ENCODE assay signal across 29 mouse cellular contexts in genomic region chr17:43904896-43905295, GRCm38 (mm10).
A peak's percentile ranks its signal among the peaks of the same experiment; 100 is the strongest.
DNase-seq lines count a peak whose midpoint lies in the region; ATAC-seq lines count a peak whose summit lies in the region.
"Had no signal": no experiment of that assay in that cellular context is flagged by ENCODE, and none has a peak within 500 bp of the region (broad histone marks: within the 10 kb centered on the region; RNA-seq: fewer than 3 reads in every experiment).

No protein-coding gene starts in this region.

- H3K27ac ChIP-seq in kidney, embryonic 15.5 days = no peak overlapping the region
- H3K27ac ChIP-seq: embryonic facial prominence, embryonic 10.5 days; embryonic facial prominence, embryonic 15.5 days; forebrain, embryonic 12.5 days; hindbrain, embryonic 14.5 days; limb, embryonic 10.5 days; limb, embryonic 15.5 days; liver, embryonic 13.5 days; neural tube, embryonic 12.5 days had no signal

- peak; percentile 83 for ATAC-seq in frontal cortex, adult (ENCODE audit: low TSS enrichment)
- no peak for ATAC-seq in kidney, embryonic 15.5 days (replicated peaks; ENCODE audit: low FRiP score)
- ATAC-seq: forebrain, postnatal 0 days; inflammation-experienced regulatory T-cells, adult 6 months; midbrain, embryonic 16.5 days had no signal

- H3K36me3 ChIP-seq in kidney, embryonic 15.5 days = no peaks in the 10 kb centered on the region
- H3K36me3 ChIP-seq: embryonic facial prominence, embryonic 10.5 days; embryonic facial prominence, embryonic 15.5 days; forebrain, embryonic 12.5 days; heart, embryonic 12.5 days; limb, embryonic 10.5 days; limb, embryonic 15.5 days; liver, embryonic 13.5 days; neural tube, embryonic 12.5 days had no signal

- H3K9me3 ChIP-seq in kidney, embryonic 15.5 days (replicated peaks) = no peaks in the 10 kb centered on the region
- H3K9me3 ChIP-seq: embryonic facial prominence, embryonic 10.5 days; embryonic facial prominence, embryonic 15.5 days; forebrain, embryonic 12.5 days; heart, embryonic 12.5 days; limb, embryonic 10.5 days; limb, embryonic 15.5 days; liver, embryonic 13.5 days; neural tube, embryonic 12.5 days had no signal

- H3K9ac ChIP-seq in kidney, embryonic 15.5 days = no peak overlapping the region
- H3K9ac ChIP-seq: embryonic facial prominence, embryonic 15.5 days; forebrain, embryonic 12.5 days; forebrain, postnatal 0 days; heart, embryonic 12.5 days; hindbrain, embryonic 14.5 days; limb, embryonic 15.5 days; liver, embryonic 13.5 days; neural tube, embryonic 12.5 days had no signal

- no peaks in the 10 kb centered on the region for H3K27me3 ChIP-seq in kidney, embryonic 15.5 days
- H3K27me3 ChIP-seq: embryonic facial prominence, embryonic 15.5 days; forebrain, embryonic 12.5 days; heart, embryonic 12.5 days; limb, embryonic 15.5 days; liver, embryonic 13.5 days; neural tube, embryonic 12.5 days had no signal

- no peak overlapping the region for H3K4me3 ChIP-seq in kidney, embryonic 15.5 days (replicated peaks)
- H3K4me3 ChIP-seq: embryonic facial prominence, embryonic 10.5 days; embryonic facial prominence, embryonic 15.5 days; forebrain, embryonic 12.5 days; heart, embryonic 12.5 days; limb, embryonic 10.5 days; limb, embryonic 15.5 days; liver, embryonic 13.5 days; neural tube, embryonic 12.5 days had no signal

- intact Hi-C loops in left cerebral cortex, postnatal 14 days (cut with DNase I) = no loop called here
- intact Hi-C loops in left cerebral cortex, postnatal 36 days (cut with DNase I) = no loop called here

- 89% methylated on average over 7 of the region's 7 CpGs for WGBS in kidney, embryonic 15.5 days

- DNase-seq in frontal cortex, postnatal 14 days (ENCODE audit: low spot score in 2 of 2) = no peak
- DNase-seq in left cerebral cortex, postnatal 14 days (ENCODE audit: low spot score in 2 of 2) = peak; percentile 28 to 51
- DNase-seq in left cerebral cortex, adult 11 months (ENCODE audit: low spot score) = no peak
- DNase-seq in 3134 (ENCODE audit: extremely low read depth, insufficient read length, low spot score) = peak; percentile 40
- DNase-seq in left cerebral cortex, postnatal 36 days (ENCODE audit: low spot score in 2 of 2) = peak; percentile 34 to 43
- no peak for DNase-seq in urinary bladder, postnatal 4 days (ENCODE audit: low spot score in 2 of 2)
- DNase-seq: adrenal gland, postnatal 36 days; cerebellum, adult 2 months; cerebellum, postnatal 14 days; forebrain, postnatal 0 days; gastrocnemius, adult 2 months; gastrocnemius, postnatal 36 days; kidney, adult 11 months; kidney, postnatal 25 days; liver, embryonic 13.5 days; lung, adult 2 months had no signal

- H3K4me1 ChIP-seq in kidney, embryonic 15.5 days = peaks cover 6% of the 10 kb centered on the region; the same call in 1 of the 2 replicates
- H3K4me1 ChIP-seq: embryonic facial prominence, embryonic 10.5 days; forebrain, embryonic 12.5 days; limb, embryonic 10.5 days; limb, embryonic 15.5 days had no signal

- no peak overlapping the region for H3K4me2 ChIP-seq in kidney, embryonic 15.5 days
- H3K4me2 ChIP-seq: embryonic facial prominence, embryonic 15.5 days; forebrain, embryonic 12.5 days; heart, embryonic 12.5 days; hindbrain, embryonic 14.5 days; limb, embryonic 15.5 days; liver, embryonic 13.5 days; midbrain, embryonic 11.5 days; neural tube, embryonic 12.5 days had no signal

Comparison
In these comparisons a context has a peak if more than half of its experiments do, and no peak if none do; other contexts are left out.
1. DNase-seq: peak in left cerebral cortex, postnatal 14 days (2 of 2), 3134 (single experiment) and left cerebral cortex, postnatal 36 days (2 of 2); none in frontal cortex, postnatal 14 days (0 of 2), left cerebral cortex, adult 11 months (single experiment) and urinary bladder, postnatal 4 days (0 of 2).